In genomic region chr7:132702024-132702423, GRCm38 (mm10) we compare ENCODE assay signal across 15 mouse cellular contexts.
"Had no signal": no experiment of that assay in that cellular context is flagged by ENCODE, and none has a peak within 500 bp of the region (broad histone marks: within the 10 kb centered on the region; RNA-seq: fewer than 3 reads in every experiment).

No protein-coding gene starts in this region.

- H3K36me3 ChIP-seq: limb, embryonic 12.5 days; limb, embryonic 15.5 days; liver, embryonic 12.5 days; liver, embryonic 15.5 days; midbrain, embryonic 12.5 days; midbrain, embryonic 15.5 days had no signal

- H3K4me3 ChIP-seq: limb, embryonic 12.5 days; limb, embryonic 15.5 days; liver, embryonic 12.5 days; liver, embryonic 15.5 days; midbrain, embryonic 12.5 days; midbrain, embryonic 15.5 days; neural tube, embryonic 13.5 days had no signal

- H3K27ac ChIP-seq: limb, embryonic 12.5 days; limb, embryonic 15.5 days; liver, embryonic 12.5 days; liver, embryonic 15.5 days; midbrain, embryonic 12.5 days; midbrain, embryonic 15.5 days; neural tube, embryonic 13.5 days had no signal

- H3K27me3 ChIP-seq: limb, embryonic 12.5 days; limb, embryonic 15.5 days; liver, embryonic 12.5 days; liver, embryonic 15.5 days; midbrain, embryonic 12.5 days; midbrain, embryonic 15.5 days; neural tube, embryonic 13.5 days had no signal

- DNase-seq: kidney, adult 2 months; kidney, postnatal 10 days; kidney, postnatal 36 days; left cerebral cortex, postnatal 4 days; lung, adult 2 months; lung, postnatal 14 days; thymus, adult 18-20 months; thymus, postnatal 36 days had no signal

- H3K4me2 ChIP-seq: limb, embryonic 12.5 days; limb, embryonic 15.5 days; liver, embryonic 12.5 days; liver, embryonic 15.5 days; midbrain, embryonic 12.5 days; midbrain, embryonic 15.5 days; neural tube, embryonic 13.5 days had no signal
